Mouse (Mus musculus) layer of hippocampus, adult 9-11 months (tissue): ENCODE results near the gene Serpinh1.

Source experiments
- DNase-seq: peaks from one replicate; pipeline ENCODE4 v3.0.0; 2022

The Serpinh1 gene

DNA sequence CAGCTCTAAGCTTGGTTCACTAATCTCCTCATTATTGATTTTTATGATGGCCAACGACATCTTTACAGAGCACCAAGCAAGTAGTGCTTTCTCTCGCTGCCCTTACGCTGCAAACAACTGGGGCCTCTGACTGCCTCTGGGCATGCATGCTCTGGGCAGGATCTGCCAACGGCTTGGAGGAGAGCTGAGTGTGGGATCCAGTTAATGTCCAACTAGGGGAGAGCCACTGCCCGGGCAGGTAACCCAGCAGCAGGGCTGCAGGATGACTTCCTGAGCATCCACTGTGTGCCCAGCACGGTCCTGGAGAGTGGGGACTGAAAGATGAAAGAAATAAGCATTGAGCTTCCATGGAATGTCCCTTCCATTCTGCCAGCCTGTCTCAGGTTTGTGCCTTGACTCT lies 13.7 kb upstream of the Serpinh1 start:
- DNase-seq = no peak

- DNase-seq = peak; percentile 45
These were observed 12.0 kb upstream of the Serpinh1 start for GRCm38 (mm10) chr7:99365069-99365468.

GRCm38 (mm10) chr7:99362137-99362536 lies 9.1 kb upstream of the Serpinh1 start:
- DNase-seq = no peak

- DNase-seq = no peak
These were observed 7.9 kb upstream of the Serpinh1 start for GRCm38 (mm10) chr7:99360803-99361414.

- DNase-seq = peak; percentile 87
These were observed 7.2 kb upstream of the Serpinh1 start for GRCm38 (mm10) chr7:99360021-99360802.

DNA sequence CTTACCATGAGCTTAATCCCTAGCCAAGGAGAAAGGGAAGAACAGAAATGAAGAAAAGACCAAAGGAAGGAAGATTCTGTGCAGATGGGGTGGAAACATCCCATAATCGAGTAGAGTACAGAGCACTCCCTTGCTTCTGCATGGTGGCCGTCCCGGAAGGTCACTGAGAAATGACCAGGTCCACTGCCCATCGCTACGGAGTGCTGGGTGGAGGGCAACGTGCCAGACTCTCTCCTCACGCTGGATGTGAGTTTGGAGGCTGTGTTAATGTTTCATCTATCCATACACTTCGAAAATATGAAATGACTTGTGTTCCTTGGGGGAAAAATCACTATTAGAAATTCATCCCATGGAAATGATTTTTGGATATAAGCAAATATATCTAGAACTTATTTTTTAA lies 5.3 kb upstream of the Serpinh1 start:
- no peak for DNase-seq

- DNase-seq = no peak
These were observed 4.2 kb upstream of the Serpinh1 start for GRCm38 (mm10) chr7:99357201-99357600.

GRCm38 (mm10) chr7:99356244-99356930 lies 3.3 kb upstream of the Serpinh1 start:
- DNase-seq = no peak

GRCm38 (mm10) chr7:99355731-99356131 lies 2.7 kb upstream of the Serpinh1 start:
- peak; percentile 61 for DNase-seq

DNA sequence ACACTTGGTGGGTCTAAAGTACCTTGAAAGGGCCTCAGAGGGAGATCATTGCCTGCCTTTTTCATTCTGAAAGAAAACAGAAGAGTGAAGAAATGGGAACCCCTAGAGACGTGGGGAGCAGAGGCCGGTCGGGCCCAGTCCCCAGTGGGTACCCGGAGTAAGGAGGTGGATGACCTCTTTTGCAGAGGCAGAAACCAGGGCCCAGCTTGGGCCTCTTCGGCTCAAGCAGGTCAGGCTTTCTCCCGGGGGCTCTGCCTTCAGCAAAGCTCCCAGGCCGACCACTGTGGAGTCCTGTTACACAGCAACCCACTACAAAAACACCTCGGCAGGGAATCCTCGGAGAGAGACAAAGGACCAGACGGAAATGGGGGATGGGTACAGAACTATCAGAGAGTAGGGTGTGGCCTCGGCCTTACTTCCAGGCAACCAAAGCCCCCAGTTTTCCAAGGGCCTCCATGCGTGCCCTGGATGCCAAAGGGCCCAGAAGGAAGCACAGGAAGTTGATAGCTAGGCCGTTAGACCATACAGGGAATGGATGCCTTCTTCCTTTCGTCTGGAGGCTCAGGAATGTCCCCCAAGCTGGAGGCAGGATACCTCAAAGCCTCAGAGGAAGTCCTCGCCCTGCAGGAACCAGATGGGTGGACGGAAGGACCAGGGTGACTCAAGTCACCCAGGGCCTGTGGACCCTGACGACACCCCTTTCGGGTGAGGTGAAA lies 1.1 kb downstream of the Serpinh1 start:
- no peak for DNase-seq

- DNase-seq = no peak
These were observed 1.8 kb downstream of the Serpinh1 start for GRCm38 (mm10) chr7:99351104-99351801.

DNA sequence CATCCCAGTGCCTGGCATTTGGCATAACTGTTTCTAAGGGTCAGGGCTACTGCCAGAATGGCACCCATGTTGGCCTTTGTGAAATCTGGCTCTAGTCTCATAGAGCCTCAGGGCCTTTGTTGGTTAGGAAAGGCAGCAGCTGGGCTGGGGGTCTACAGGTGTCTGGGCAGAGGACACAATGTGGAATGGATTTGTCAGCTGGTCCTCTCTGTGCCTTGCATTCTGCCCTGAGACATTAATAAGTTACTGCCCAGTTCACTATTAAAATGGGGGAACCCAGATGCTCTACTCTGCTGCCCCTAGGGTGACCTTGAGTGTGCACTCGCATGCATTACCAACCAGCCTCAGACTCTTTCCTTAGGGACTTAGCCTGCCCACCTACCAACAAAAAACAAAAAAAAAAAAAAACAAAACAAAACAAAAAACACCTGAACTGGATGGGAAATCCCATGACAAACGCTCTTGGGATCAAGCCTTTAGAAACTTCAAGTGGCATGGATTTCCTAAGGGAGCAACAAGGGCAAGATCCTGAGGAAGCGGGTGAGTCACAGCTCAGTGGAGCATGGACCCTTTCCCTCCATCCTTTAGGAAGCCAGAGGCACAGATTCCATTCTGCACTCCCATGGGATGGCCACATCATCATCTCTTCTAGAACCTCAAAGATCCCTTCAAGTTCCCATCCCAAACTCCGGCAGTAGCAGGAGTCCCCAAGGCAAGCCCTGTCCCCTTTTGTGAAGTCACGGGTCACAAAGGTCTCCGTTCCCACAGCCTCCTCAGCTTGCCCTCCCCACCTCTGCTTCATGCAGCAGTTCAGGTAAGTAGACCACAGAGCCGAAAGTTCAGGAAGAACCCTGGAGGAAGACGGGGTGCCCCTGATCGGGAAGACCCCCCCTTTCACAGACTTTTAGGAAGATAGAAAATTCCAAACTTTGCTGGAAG lies 3.0 kb downstream of the Serpinh1 start:
- DNase-seq = no peak

DNA sequence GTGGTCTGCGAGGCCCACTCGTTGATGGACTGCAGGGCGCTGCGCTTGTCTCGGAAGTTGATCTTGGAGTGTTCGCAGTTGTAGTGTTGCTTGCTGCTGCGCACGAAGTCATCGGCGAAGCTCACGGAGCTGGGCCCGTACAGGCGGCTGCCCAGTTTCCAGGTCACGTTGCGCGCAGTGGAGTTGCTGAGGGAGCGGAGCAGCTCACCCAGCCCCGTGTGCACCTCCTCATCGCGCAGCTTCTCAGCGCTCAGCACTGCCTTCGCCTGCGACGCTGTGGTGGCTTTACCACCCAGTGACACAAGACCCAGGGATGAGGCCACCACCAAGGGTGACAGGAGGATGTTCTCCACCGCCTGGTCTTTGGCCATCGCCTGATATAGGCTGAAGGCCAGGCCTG lies 4.2 kb downstream of the Serpinh1 start:
- DNase-seq = no peak

DNA sequence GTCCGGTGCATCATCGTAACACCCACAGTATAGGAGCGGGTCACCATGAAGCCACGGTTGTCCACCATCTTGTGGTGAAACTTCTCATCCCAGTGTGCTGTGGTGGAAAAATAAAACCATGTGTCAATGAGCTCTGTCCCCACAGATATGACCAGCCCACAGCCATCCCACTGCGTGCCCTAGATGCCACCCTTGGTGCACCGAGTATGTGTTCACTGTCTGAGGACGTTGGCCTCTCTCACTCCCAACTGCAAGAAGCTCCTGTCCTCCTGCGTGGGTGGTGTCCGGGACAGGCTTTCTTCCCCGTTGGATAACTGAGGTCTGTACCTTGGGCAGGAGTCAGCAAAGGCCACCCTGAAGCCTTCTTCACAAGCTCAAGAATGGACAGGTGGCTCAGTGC lies 5.8 kb downstream of the Serpinh1 start:
- DNase-seq = no peak

DNA sequence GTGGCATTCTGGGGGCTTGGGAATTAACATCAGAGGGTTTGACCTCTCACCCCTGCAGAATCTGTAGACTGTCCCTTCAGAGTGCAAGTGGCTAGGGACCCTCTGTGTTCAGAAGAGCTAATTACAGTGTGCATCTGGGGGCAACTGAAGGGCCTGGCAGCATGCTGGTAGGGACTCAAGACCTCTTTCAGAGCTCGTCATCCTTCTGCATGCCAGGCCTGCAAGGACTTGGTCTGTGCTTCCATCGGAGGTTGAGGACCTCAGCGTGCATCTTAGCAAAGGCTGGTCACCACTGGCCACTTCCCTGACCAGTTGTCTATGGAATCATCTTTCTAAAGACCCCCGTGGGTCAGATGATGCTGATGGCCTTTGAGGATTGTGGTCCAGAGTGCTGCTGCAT lies 9.5 kb downstream of the Serpinh1 start:
- no peak for DNase-seq

DNA sequence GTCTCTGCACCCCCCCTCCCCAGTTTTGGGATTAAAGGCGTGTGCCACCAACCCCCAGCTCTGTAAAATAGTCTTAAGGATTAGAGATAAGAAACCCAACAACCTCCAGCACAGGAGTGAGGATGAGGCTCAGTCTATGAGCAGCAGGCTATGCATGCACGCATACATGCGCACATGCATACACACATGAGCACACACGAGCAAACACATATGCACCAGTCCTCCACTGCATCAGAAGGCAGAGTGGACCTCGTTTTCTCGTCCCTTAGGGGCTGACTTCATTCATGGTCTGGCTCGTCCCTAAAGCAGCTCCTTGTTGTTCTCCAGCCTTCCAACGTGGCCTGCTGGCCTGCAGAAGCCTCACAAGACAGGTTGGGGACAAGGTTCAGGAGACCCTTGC lies 12.3 kb downstream of the Serpinh1 start:
- DNase-seq = no peak

DNA sequence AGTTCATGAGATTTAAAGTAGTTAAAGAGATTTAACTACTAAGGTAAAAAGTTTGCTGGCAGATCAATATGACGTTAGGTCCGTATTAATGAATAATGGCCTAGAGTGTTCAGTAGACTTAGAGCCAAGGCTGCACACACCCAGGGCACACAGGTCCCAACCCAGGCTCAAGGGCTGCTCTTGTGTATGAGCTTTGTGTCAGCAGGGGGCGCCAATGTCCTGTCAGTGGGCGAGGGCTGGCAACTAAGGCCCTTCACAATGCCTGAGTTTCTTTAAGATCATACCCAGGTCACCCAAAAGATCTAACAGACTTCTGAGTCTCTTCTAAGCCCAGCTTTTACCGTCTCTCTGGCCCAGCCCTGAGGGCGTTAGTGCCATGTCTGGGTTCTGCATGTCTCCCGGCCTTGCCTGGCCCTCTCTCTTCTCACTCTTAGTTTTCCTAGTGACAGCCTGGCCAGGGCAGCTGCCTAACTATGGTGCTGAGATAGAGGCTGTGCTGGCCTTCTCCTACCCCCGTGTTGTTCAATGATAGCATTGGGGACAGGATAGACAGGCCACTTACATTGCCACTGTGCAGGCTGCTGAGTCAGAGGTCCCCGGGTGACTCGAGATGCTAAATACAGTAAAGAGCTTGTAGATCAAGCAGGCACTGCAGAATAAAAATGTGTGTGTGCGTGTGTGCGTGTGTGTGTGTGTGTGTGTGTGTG lies 20.1 kb downstream of the Serpinh1 start:
- peak; percentile 46 for DNase-seq

GRCm38 (mm10) chr7:99330012-99330411 lies 23.0 kb downstream of the Serpinh1 start:
- no peak for DNase-seq

- no peak for DNase-seq
These were observed 24.2 kb downstream of the Serpinh1 start for GRCm38 (mm10) chr7:99328847-99329246.

- no peak for DNase-seq
These were observed 26.9 kb downstream of the Serpinh1 start for GRCm38 (mm10) chr7:99326128-99326527.

DNA sequence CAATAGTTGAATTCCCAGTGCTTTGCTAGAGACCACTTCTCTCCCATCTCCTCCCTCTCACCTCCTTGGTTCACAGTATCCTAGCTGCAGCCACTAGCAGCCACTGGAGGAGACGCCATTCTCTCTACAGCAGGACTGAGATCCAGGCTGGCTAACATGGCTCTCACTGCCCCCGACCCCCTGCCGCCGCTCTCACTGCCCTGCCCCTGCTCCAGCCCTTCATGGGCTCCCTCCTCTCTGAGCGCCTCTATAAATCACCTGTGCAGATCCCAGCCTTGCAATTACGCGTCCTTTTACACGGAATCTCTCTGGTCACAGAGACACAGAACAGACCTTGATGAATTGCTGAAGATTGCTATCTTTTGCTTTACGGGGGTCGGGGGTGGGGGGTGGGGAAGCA lies 28.2 kb downstream of the Serpinh1 start:
- no peak for DNase-seq
